Mouse (Mus musculus): ENCODE measurements around the gene Ggt7. TPM values are rescaled to one million over a fixed set of nuclear protein-coding genes. Genes with fewer than 3 reads are reported as not detected.
"Not testable (repeated sequence)": the region's sequence is repeated elsewhere in the genome, so short reads cannot be mapped to it uniquely, and the experiment has no call there.

Gene Ggt7
- polyA plus RNA-seq, 1 experiment, result 8.0 TPM

DNA sequence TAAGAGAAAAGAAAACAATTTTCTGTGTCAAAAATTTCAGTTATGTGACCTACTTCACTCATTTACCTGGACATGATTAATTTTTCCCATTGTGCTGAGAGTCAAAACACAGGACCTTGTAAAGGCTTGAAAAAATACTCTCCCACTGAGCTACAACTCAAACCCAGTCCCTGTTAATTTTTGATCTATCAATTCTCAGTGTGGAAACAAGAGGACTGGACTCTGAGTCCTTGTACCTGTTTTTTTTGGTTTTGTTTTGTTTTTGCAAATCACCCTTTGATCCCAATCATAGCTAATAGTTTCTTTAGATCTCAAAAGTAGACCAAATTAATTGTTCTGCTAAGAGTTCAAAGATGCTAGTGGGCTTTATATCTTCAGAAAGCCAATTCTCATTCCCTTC, 21.7 kb upstream of the Ggt7 start:
- DNase-seq, result no peak
- no peak for TF ChIP-seq POLR2A (IDR thresholded peaks at IDR 0.05; ENCODE audit: borderline replicate concordance, extremely low read depth, low read depth, low read length)
- no peak for TF ChIP-seq CTCF (IDR thresholded peaks at IDR 0.05; ENCODE audit: insufficient read depth, low read length)
- H3K4me3 ChIP-seq (replicated peaks; ENCODE audit: extremely low read depth, low read depth, low read length), result no peak overlapping the region
- no peaks in the 10 kb centered on the region for H3K4me1 ChIP-seq (ENCODE audit: control insufficient read depth, insufficient read depth, low read length)

- not testable (repeated sequence) for DNase-seq; H3K4me1 ChIP-seq (ENCODE audit: control insufficient read depth, insufficient read depth, low read length)
- peak overlapping the region; percentile 38 for H3K4me3 ChIP-seq (replicated peaks; ENCODE audit: extremely low read depth, low read depth, low read length)
- WGBS, result 80% methylated on average over 17 of the region's 19 CpGs
Observed at GRCm38 (mm10) chr2:155538463-155539057, 20.5 kb upstream of the Ggt7 start.

GRCm38 (mm10) chr2:155537761-155538462, 19.9 kb upstream of the Ggt7 start:
- no peak for DNase-seq
- TF ChIP-seq CTCF (IDR thresholded peaks at IDR 0.05; ENCODE audit: insufficient read depth, low read length) (no peak), POLR2A (IDR thresholded peaks at IDR 0.05; ENCODE audit: borderline replicate concordance, extremely low read depth, low read depth, low read length) (no peak)

GRCm38 (mm10) chr2:155536292-155536691, 18.3 kb upstream of the Ggt7 start:
- Histone ChIP-seq H3K4me1 (ENCODE audit: control insufficient read depth, insufficient read depth, low read length) (no peaks in the 10 kb centered on the region), H3K4me3 (replicated peaks; ENCODE audit: extremely low read depth, low read depth, low read length) (no peak overlapping the region)
- TF ChIP-seq POLR2A (IDR thresholded peaks at IDR 0.05; ENCODE audit: borderline replicate concordance, extremely low read depth, low read depth, low read length) (no peak), CTCF (IDR thresholded peaks at IDR 0.05; ENCODE audit: insufficient read depth, low read length) (no peak)
- no peak for DNase-seq

More at GRCm38 (mm10) chr2:155537761-155538462, 19.9 kb upstream of the Ggt7 start:
- Histone ChIP-seq H3K4me1 (ENCODE audit: control insufficient read depth, insufficient read depth, low read length) (no peaks in the 10 kb centered on the region), H3K4me3 (replicated peaks; ENCODE audit: extremely low read depth, low read depth, low read length) (no peak overlapping the region)
- 63% methylated on average over 5 of the region's 5 CpGs for WGBS

GRCm38 (mm10) chr2:155527367-155527766, 9.3 kb upstream of the Ggt7 start:
- 57% methylated on average over 5 of the region's 5 CpGs for WGBS
- TF ChIP-seq POLR2A (IDR thresholded peaks at IDR 0.05; ENCODE audit: borderline replicate concordance, extremely low read depth, low read depth, low read length) (no peak), CTCF (IDR thresholded peaks at IDR 0.05; ENCODE audit: insufficient read depth, low read length) (no peak)
- Histone ChIP-seq H3K4me1 (ENCODE audit: control insufficient read depth, insufficient read depth, low read length) (no peaks in the 10 kb centered on the region), H3K4me3 (replicated peaks; ENCODE audit: extremely low read depth, low read depth, low read length) (no peak overlapping the region)
- DNase-seq, result no peak

DNA sequence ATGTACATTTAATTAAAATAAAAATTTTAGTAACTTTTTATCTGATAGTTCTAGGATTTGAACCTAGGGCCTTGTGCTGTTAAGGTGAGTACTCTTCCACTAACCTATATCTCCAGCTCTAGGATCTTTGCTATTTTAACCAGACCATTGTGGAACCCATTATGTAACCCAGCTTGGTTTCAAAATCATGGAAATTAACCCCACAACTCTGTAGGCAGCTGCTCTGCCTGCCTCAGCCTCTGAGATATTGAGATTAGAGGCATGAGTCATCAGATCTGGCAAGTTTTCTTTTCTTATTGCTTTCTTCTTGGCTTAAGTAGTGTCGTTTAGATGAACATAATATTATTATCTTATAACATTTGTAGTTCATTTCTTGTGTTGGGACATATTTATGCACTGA, 6.3 kb upstream of the Ggt7 start:
- Histone ChIP-seq H3K4me1 (ENCODE audit: control insufficient read depth, insufficient read depth, low read length) (no peaks in the 10 kb centered on the region), H3K4me3 (replicated peaks; ENCODE audit: extremely low read depth, low read depth, low read length) (no peak overlapping the region)
- TF ChIP-seq CTCF (IDR thresholded peaks at IDR 0.05; ENCODE audit: insufficient read depth, low read length), result no peak
- no peak for TF ChIP-seq POLR2A (IDR thresholded peaks at IDR 0.05; ENCODE audit: borderline replicate concordance, extremely low read depth, low read depth, low read length)
- WGBS, result 42% methylated on average over 1 of the region's 1 CpGs
- no peak for DNase-seq

- TF ChIP-seq POLR2A (IDR thresholded peaks at IDR 0.05; ENCODE audit: borderline replicate concordance, extremely low read depth, low read depth, low read length) (no peak), CTCF (IDR thresholded peaks at IDR 0.05; ENCODE audit: insufficient read depth, low read length) (no peak)
- whole genome bisulfite sequencing, result 53% methylated on average over 5 of the region's 5 CpGs
- DNase-seq, result no peak
- H3K4me3 ChIP-seq (replicated peaks; ENCODE audit: extremely low read depth, low read depth, low read length), result no peak overlapping the region
- no peaks in the 10 kb centered on the region for H3K4me1 ChIP-seq (ENCODE audit: control insufficient read depth, insufficient read depth, low read length)
Observed at GRCm38 (mm10) chr2:155523706-155524105, 5.7 kb upstream of the Ggt7 start.

DNA sequence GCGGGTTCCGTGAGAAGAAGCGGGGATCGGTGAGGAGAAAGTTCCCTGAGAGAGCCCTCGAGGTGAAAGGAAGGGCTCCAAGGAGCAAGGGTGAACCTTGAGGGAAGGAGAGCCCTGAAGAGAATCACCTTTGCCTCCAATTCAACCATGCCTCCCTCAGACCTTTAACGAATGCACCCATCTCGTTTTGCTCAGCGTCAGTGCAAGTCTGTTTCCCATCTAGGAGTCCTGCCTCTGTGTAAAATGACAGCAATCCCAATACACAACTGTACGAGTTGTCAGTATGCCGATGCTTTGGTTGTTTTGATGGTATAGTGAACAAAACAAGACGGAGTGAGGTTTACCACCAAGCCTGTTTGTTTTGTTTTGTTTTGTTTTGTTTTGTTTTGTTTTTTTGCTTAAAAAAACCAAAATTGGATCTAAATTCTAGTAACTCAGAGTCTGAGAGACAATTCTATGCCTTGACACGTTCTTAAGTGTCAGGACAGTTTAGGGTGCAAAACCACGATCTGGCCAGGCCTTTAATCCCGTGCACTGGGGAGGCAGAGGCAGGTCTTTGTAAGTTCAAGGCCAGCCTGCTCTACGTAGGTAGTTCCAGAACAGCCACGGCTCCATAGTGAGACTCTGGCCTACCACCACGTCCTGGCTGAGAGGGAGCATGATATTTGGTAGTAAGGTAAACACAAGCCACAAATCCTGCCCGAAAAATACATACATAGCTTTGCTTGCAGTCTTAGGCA, 664 bp upstream of the Ggt7 start:
- no peak for TF ChIP-seq POLR2A (IDR thresholded peaks at IDR 0.05; ENCODE audit: borderline replicate concordance, extremely low read depth, low read depth, low read length)
- no peak for TF ChIP-seq CTCF (IDR thresholded peaks at IDR 0.05; ENCODE audit: insufficient read depth, low read length)
- H3K4me3 ChIP-seq (replicated peaks; ENCODE audit: extremely low read depth, low read depth, low read length), result peak overlapping the region; percentile 74
- H3K4me1 ChIP-seq (ENCODE audit: control insufficient read depth, insufficient read depth, low read length), result no peaks in the 10 kb centered on the region
- whole genome bisulfite sequencing, result 26% methylated on average over 18 of the region's 18 CpGs
- DNase-seq, result no peak

GRCm38 (mm10) chr2:155515941-155516340, 2.1 kb downstream of the Ggt7 start:
- DNase-seq, result peak; percentile 73
- Histone ChIP-seq H3K4me1 (ENCODE audit: control insufficient read depth, insufficient read depth, low read length) (no peaks in the 10 kb centered on the region), H3K4me3 (replicated peaks; ENCODE audit: extremely low read depth, low read depth, low read length) (no peak overlapping the region)
- TF ChIP-seq CTCF (IDR thresholded peaks at IDR 0.05; ENCODE audit: insufficient read depth, low read length), result peak; percentile 56
- no peak for TF ChIP-seq POLR2A (IDR thresholded peaks at IDR 0.05; ENCODE audit: borderline replicate concordance, extremely low read depth, low read depth, low read length)
- 14% methylated on average over 1 of the region's 1 CpGs for WGBS

DNA sequence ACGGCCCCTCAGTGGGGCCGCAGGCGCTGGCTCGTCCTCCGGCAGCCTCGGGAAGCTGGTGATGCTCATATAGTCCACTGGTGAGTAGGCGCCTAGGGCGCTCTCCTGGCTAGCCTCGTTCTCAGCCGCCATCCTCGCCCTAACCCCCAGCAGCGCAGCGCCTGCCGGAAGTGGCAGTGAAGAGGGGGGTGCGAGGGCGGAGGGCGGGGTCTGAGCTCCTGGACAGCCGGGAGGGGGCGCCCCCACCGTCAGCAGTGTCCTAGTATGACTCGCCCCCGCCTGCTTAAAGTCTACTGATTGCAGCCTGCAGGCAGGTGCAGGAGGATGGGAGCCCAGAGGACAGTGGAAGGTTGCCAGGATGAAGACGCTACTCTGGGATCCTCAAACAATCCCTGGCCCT, 3.4 kb downstream of the Ggt7 start:
- Histone ChIP-seq H3K4me1 (ENCODE audit: control insufficient read depth, insufficient read depth, low read length) (no peaks in the 10 kb centered on the region), H3K4me3 (replicated peaks; ENCODE audit: extremely low read depth, low read depth, low read length) (no peak overlapping the region)
- WGBS, result 2% methylated on average over 22 of the region's 23 CpGs
- peak; percentile 34 for DNase-seq
- TF ChIP-seq CTCF (IDR thresholded peaks at IDR 0.05; ENCODE audit: insufficient read depth, low read length), result no peak
- no peak for TF ChIP-seq POLR2A (IDR thresholded peaks at IDR 0.05; ENCODE audit: borderline replicate concordance, extremely low read depth, low read depth, low read length)
